22 mouse cellular contexts compared by ENCODE assay signal in the genomic region with DNA sequence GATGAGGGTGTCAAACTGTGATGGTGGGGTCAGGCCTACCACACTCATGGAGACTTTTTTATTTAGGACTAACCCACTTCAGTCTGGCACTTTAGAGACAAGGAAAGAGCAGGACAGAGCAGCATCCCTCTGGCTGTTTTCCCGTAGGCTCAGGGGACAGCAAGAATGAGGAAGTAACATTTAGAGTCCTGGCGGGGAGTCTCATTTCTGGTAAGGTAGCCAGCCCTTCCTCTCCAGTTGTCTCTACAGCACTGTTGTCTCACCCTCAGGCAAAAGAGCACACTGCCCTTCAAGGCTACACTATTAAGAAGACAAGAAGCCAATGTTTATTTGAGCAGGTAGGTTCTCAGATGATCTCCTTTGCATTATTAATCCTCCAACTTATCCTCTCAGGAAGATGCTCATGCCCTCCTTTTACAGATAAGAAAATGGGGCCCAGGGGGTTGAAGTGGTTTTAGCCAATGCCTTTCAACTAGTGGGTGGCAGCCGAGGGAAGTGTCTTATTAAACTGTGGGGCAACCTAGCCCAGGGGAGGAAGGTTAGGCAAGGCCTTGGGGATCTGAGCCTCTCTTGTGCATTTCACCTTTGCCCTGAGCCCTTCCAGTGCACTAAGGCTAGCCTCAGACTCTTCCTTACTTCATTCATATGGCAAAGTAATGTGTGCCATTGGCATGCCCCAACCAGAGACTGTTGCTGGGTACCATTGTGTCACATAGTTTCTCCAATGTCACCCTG. TPM values are rescaled to one million over a fixed set of nuclear protein-coding genes. Genes with fewer than 3 reads are reported as not detected.
DNase-seq lines count a peak whose midpoint lies in the region; ATAC-seq and TF ChIP-seq lines count a peak whose summit lies in the region.
"Had no signal": no experiment of that assay in that cellular context is flagged by ENCODE, and none has a peak within 500 bp of the region (broad histone marks: within the 10 kb centered on the region; RNA-seq: fewer than 3 reads in every experiment).

No protein-coding gene starts in this region.

- H3K9me3 ChIP-seq in liver, postnatal 0 days (ENCODE audit: low read length): no peaks in the 10 kb centered on the region
- no peaks in the 10 kb centered on the region for H3K9me3 ChIP-seq in liver, embryonic 11.5 days (ENCODE audit: control insufficient read depth, low read length)
- no peaks in the 10 kb centered on the region for H3K9me3 ChIP-seq in limb, embryonic 13.5 days
- no peaks in the 10 kb centered on the region for H3K9me3 ChIP-seq in neural tube, embryonic 15.5 days (replicated peaks)
- H3K9me3 ChIP-seq: G1E; heart, embryonic 12.5 days; hindbrain, embryonic 13.5 days; limb, embryonic 12.5 days; midbrain, embryonic 10.5 days had no signal

- no peaks in the 10 kb centered on the region for H3K27me3 ChIP-seq in liver, postnatal 0 days (ENCODE audit: insufficient read depth, low read length)
- H3K27me3 ChIP-seq in liver, embryonic 11.5 days (replicated peaks; ENCODE audit: control insufficient read depth, insufficient read depth, low read length): no peaks in the 10 kb centered on the region
- no peaks in the 10 kb centered on the region for H3K27me3 ChIP-seq in limb, embryonic 13.5 days
- no peaks in the 10 kb centered on the region for H3K27me3 ChIP-seq in neural tube, embryonic 15.5 days (replicated peaks)
- H3K27me3 ChIP-seq: heart, embryonic 12.5 days; hindbrain, embryonic 13.5 days; limb, embryonic 12.5 days had no signal

- no peak for TF ChIP-seq CTCF in liver, postnatal 0 days (IDR thresholded peaks at IDR 0.05; ENCODE audit: low read depth)

- no peak for ATAC-seq in liver, postnatal 0 days
- ATAC-seq in liver, embryonic 11.5 days (replicated peaks; ENCODE audit: low FRiP score): no peak
- ATAC-seq in limb, embryonic 13.5 days (ENCODE audit: low FRiP score, low read depth): no peak
- ATAC-seq in neural tube, embryonic 15.5 days (ENCODE audit: low FRiP score): no peak
- ATAC-seq: forebrain, embryonic 16.5 days; inflammation-experienced regulatory T-cells, adult 6 months had no signal

- no peak overlapping the region for H3K9ac ChIP-seq in liver, postnatal 0 days (replicated peaks)
- H3K9ac ChIP-seq in liver, embryonic 11.5 days (ENCODE audit: low read depth, low read length): no peak overlapping the region
- no peak overlapping the region for H3K9ac ChIP-seq in limb, embryonic 13.5 days
- no peak overlapping the region for H3K9ac ChIP-seq in neural tube, embryonic 15.5 days (replicated peaks)
- H3K9ac ChIP-seq: heart, embryonic 12.5 days; hindbrain, embryonic 13.5 days; limb, embryonic 12.5 days had no signal

- H3K4me2 ChIP-seq in liver, postnatal 0 days (ENCODE audit: low read depth, low read length): no peak overlapping the region
- no peak overlapping the region for H3K4me2 ChIP-seq in liver, embryonic 11.5 days
- no peak overlapping the region for H3K4me2 ChIP-seq in limb, embryonic 13.5 days (replicated peaks)
- H3K4me2 ChIP-seq in neural tube, embryonic 15.5 days: no peak overlapping the region
- H3K4me2 ChIP-seq: heart, embryonic 12.5 days; hindbrain, embryonic 13.5 days; limb, embryonic 12.5 days had no signal

- no peak overlapping the region for H3K4me3 ChIP-seq in liver, postnatal 0 days (ENCODE audit: low read depth, low read length)
- H3K4me3 ChIP-seq in liver, embryonic 11.5 days (ENCODE audit: low read depth, low read length): no peak overlapping the region
- no peak overlapping the region for H3K4me3 ChIP-seq in limb, embryonic 13.5 days
- no peak overlapping the region for H3K4me3 ChIP-seq in neural tube, embryonic 15.5 days (replicated peaks)
- H3K4me3 ChIP-seq: heart, embryonic 12.5 days; hindbrain, embryonic 13.5 days; limb, embryonic 12.5 days; midbrain, embryonic 10.5 days had no signal

- TF ChIP-seq EP300 in liver, postnatal 0 days (IDR thresholded peaks at IDR 0.05; ENCODE audit: low read depth): no peak

- WGBS in liver, postnatal 0 days (ENCODE audit: insufficient replicate concordance): 31% methylated on average over 3 of the region's 3 CpGs
- 42% methylated on average over 3 of the region's 3 CpGs for WGBS in liver, embryonic 11.5 days
- 75% methylated on average over 3 of the region's 3 CpGs for WGBS in limb, embryonic 13.5 days
- 75% methylated on average over 3 of the region's 3 CpGs for WGBS in neural tube, embryonic 15.5 days

- H3K36me3 ChIP-seq in liver, postnatal 0 days (replicated peaks; ENCODE audit: insufficient read depth, low read length): no peaks in the 10 kb centered on the region
- no peaks in the 10 kb centered on the region for H3K36me3 ChIP-seq in liver, embryonic 11.5 days (ENCODE audit: control insufficient read depth, insufficient read depth, low read length)
- H3K36me3 ChIP-seq in limb, embryonic 13.5 days: no peaks in the 10 kb centered on the region
- H3K36me3 ChIP-seq in neural tube, embryonic 15.5 days: no peaks in the 10 kb centered on the region
- H3K36me3 ChIP-seq: G1E; heart, embryonic 12.5 days; hindbrain, embryonic 13.5 days; limb, embryonic 12.5 days; midbrain, embryonic 10.5 days had no signal

- H3K4me1 ChIP-seq in liver, postnatal 0 days (ENCODE audit: insufficient read depth): peaks cover 34% of the 10 kb centered on the region
- H3K4me1 ChIP-seq in liver, embryonic 11.5 days (replicated peaks; ENCODE audit: control insufficient read depth, insufficient read depth, low read length): no peaks in the 10 kb centered on the region
- H3K4me1 ChIP-seq in limb, embryonic 13.5 days: peaks cover 36% of the 10 kb centered on the region
- H3K4me1 ChIP-seq in neural tube, embryonic 15.5 days: peaks cover 16% of the 10 kb centered on the region

- no peak for DNase-seq in liver, postnatal 0 days
- DNase-seq in liver, embryonic 11.5 days (ENCODE audit: low spot score): no peak
- DNase-seq in ZHBTc4 (ENCODE audit: low read depth, low spot score): peak; percentile 44
- DNase-seq in adrenal gland, adult (ENCODE audit: inconsistent age in 2 of 2, low spot score in 1 of 2): no peak
- no peak for DNase-seq in right cerebral cortex, postnatal 36 days (ENCODE audit: low spot score in 2 of 2)
- DNase-seq: cerebellum, adult 9-10 months; embryo, embryonic 11 days; heart, postnatal 14 days; kidney, adult 2 months; kidney, postnatal 14 days; lung, adult 2 months; right cerebral cortex, adult 18-20 months; thymus, adult 2 months had no signal

- peak overlapping the region; percentile 66 for H3K27ac ChIP-seq in liver, postnatal 0 days (ENCODE audit: low read depth)
- no peak overlapping the region for H3K27ac ChIP-seq in liver, embryonic 11.5 days (ENCODE audit: low read depth, low read length)
- 0 out of 2 replicates have a peak overlapping the region, but pooled peaks have one; percentile 87 for H3K27ac ChIP-seq in limb, embryonic 13.5 days
- H3K27ac ChIP-seq in neural tube, embryonic 15.5 days (replicated peaks): no peak overlapping the region
- H3K27ac ChIP-seq: hindbrain, embryonic 13.5 days; midbrain, embryonic 10.5 days had no signal

RNA-seq across cellular contexts. Expression of gene Ppp1cb, which starts 47.5 kb away (rescaled TPM):
- 90.7 and 94.5 TPM in 2 replicates for polyA plus RNA-seq in liver, postnatal 0 days (2015; fragmentation: Nextera tagmentation; extraction: Ambion mirVana)
- 143 and 161 TPM in 2 replicates for polyA plus RNA-seq in liver, embryonic 11.5 days (2014; fragmentation: Nextera tagmentation; extraction: Ambion mirVana)
- 203 and 216 TPM in 2 replicates for polyA plus RNA-seq in limb, embryonic 13.5 days (2015; fragmentation: Nextera tagmentation; extraction: Ambion mirVana)
- 198 and 203 TPM in 2 replicates for polyA plus RNA-seq in neural tube, embryonic 15.5 days (2015; fragmentation: Nextera tagmentation; extraction: Ambion mirVana)

Comparison
In these comparisons a context has a peak if more than half of its experiments do, and no peak if none do; other contexts are left out.
1. H3K27ac ChIP-seq: peak in liver, postnatal 0 days (single experiment) and limb, embryonic 13.5 days (single experiment); none in liver, embryonic 11.5 days (single experiment) and neural tube, embryonic 15.5 days (single experiment).